Mouse (Mus musculus) embryonic stem cell, embryonic (primary cell): ENCODE results near the gene Qrsl1.

Source experiments
- CTCF ChIA-PET, 4 experiments: fragments of 300-600 bp in 2 of 4; fragments of 350-600 bp in 2 of 4; sonication (Branson Sonifier 250); formaldehyde crosslinking; loops; one replicate each; lab custom pipeline; 2022; ENCODE audit warnings: inconsistent platforms in 2 of 4; lab: Charles Lee
- POLR2A ChIA-PET, 4 experiments: fragments of 300-600 bp in 2 of 4; fragments of 350-600 bp in 2 of 4; sonication (Branson Sonifier 250); formaldehyde crosslinking; loops; one replicate each; lab custom pipeline; 2022; ENCODE audit warnings: antibody characterized with exemption in 4 of 4, inconsistent platforms in 1 of 4; lab: Charles Lee

The Qrsl1 gene

GRCm38 (mm10) chr10:43898276-43898675 is 3.3 kb downstream of the Qrsl1 start:
- POLR2A ChIA-PET = no interaction called here
- CTCF ChIA-PET = interaction anchor here in 1 of 4 experiments (1.0 kb wide), 1 partner anchor 21 kb away, joined by 3 read pairs; no protein-coding TSS in a partner anchor

GRCm38 (mm10) chr10:43896065-43896464 is 5.5 kb downstream of the Qrsl1 start:
- ChIA-PET POLR2A (interaction anchor here in 1 of 4 experiments (0.7 to 2.8 kb wide), 2 partner anchors 8 to 221 kb away, joined by 4 to 12 read pairs; no protein-coding TSS in a partner anchor), CTCF (no interaction called here)

DNA sequence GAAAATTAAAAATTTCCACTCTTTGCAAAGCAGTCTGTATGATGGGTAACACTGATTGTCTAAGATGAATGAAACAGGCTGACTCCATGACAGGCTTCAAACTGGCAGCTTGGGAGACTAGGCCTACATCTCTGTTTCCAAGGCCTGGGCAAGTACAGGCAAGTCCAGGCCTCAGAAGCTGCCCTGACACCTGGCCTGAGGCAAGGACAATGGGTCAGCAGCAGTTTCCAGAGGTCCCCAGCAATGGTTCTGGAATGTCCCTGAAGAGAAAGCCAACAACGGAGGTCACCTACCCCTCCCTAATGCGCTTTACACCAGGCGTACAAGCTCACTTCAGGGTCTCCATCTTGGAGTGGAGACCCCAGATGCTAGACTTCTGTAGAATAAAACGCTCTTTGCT is 8.6 kb downstream of the Qrsl1 start:
- POLR2A ChIA-PET = interaction anchor here in 2 of 4 experiments (1.3 to 2.3 kb wide), 4 partner anchors 11 to 313 kb away, joined by 4 to 10 read pairs (median 6); no protein-coding TSS in a partner anchor
- CTCF ChIA-PET = interaction anchor here in 1 of 4 experiments (1.0 kb wide), 1 partner anchor 267 kb away, joined by 3 read pairs; no protein-coding TSS in a partner anchor

DNA sequence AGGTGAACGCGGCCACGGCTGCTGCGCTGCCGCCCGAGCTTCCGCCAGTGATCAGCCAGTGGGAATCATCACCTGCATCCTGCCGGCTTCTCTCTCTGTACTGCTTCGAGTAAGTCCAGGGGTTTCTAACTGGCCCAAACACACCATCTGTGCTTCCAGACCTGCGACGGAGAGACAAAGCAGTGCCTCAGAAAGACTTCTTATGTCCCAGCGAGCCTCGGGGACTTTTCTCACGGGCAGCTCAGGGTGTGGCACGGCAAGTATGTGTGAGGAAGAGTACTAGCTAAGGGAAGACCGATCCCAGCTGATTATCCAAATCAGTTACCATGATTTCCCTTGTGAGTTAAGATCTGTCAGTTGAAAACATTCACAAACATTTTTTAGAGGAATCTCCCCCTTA is 12.6 kb downstream of the Qrsl1 start:
- POLR2A ChIA-PET = interaction anchor here in 2 of 4 experiments (1.7 to 3.6 kb wide), 2 partner anchors 7 to 308 kb away, joined by 3 to 12 read pairs; no protein-coding TSS in a partner anchor

DNA sequence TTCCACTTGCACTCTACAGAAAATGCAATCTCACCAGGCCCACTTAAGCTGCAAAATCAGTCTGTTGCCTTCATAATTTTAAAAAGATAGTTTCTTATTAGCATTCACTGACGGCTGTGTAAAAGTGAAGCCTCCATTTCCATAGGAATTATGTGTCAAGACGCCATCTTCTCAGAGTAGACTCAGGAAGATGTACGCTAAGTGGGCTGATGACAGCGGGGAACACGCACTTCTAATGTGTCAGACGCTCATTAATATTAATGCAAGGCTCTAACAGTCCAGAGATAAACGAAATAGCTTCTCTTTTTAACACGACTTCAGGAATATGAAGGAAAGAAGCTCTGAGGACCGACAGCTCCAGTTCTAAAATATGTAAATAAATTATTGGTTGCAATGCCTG is 13.9 kb downstream of the Qrsl1 start:
- CTCF ChIA-PET = interaction anchor here in 1 of 4 experiments (2.5 kb wide), 1 partner anchor 17 kb away, joined by 7 read pairs; no protein-coding TSS in a partner anchor
- POLR2A ChIA-PET = interaction anchor here in 2 of 4 experiments (1.5 to 3.6 kb wide), 2 partner anchors 9 to 14 kb away, joined by 3 to 12 read pairs (median 4); partner anchors contain the start of genes Qrsl1 (in 2 of the 2) and Rtn4ip1 (in 2 of the 2)

More for the DNA sequence above, 12.6 kb downstream of the Qrsl1 start:
- CTCF ChIA-PET = interaction anchor here in 1 of 4 experiments (2.5 kb wide), 1 partner anchor 18 kb away, joined by 7 read pairs; no protein-coding TSS in a partner anchor

DNA sequence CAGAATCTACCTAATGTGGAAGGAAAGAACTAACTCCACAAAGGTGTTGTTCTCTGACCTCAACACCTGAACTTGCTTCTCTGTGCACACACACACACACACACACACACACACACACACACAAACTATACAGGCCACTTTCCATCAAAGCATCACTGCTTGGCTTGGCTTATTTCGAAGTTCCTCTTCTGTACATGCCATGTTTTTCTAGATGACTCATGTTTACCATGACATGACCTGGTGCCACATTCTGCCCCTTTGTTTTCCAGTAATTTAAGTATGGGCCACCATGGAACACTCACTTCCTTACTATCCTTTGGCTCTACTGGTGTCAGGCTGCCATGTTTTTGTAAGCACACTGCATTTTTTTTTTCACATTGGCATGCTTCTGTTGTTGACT is 30.1 kb downstream of the Qrsl1 start:
- CTCF ChIA-PET = interaction anchor here in 3 of 4 experiments (0.6 to 1.4 kb wide), 5 partner anchors 16 to 334 kb away, joined by 3 to 4 read pairs (median 3); no protein-coding TSS in a partner anchor
- POLR2A ChIA-PET = interaction anchor here in 2 of 4 experiments (0.7 to 1.2 kb wide), 3 partner anchors 15 to 1108 kb away, joined by 3 to 8 read pairs (median 4); no protein-coding TSS in a partner anchor

GRCm38 (mm10) chr10:43870752-43871151 is 30.8 kb downstream of the Qrsl1 start:
- ChIA-PET POLR2A (interaction anchor here in 2 of 4 experiments (1.2 kb wide), 3 partner anchors 15 to 290 kb away, joined by 3 to 4 read pairs (median 3); no protein-coding TSS in a partner anchor), CTCF (interaction anchor here (0.5 to 1.9 kb wide), 17 partner anchors 11 to 295 kb away, joined by 3 to 7 read pairs (median 3); no protein-coding TSS in a partner anchor)

GRCm38 (mm10) chr10:43856351-43856750 is 45.2 kb downstream of the Qrsl1 start:
- CTCF ChIA-PET = interaction anchor here in 3 of 4 experiments (0.6 to 1.9 kb wide), 3 partner anchors 11 to 29 kb away, joined by 3 to 6 read pairs (median 4); no protein-coding TSS in a partner anchor
- POLR2A ChIA-PET = interaction anchor here in 1 of 4 experiments (0.9 to 1.4 kb wide), 2 partner anchors 15 to 268 kb away, joined by 3 read pairs; no protein-coding TSS in a partner anchor

- POLR2A ChIA-PET = interaction anchor here in 1 of 4 experiments (0.9 to 1.4 kb wide), 2 partner anchors 15 to 268 kb away, joined by 3 read pairs; no protein-coding TSS in a partner anchor
- CTCF ChIA-PET = interaction anchor here (0.6 to 1.9 kb wide), 5 partner anchors 10 to 114 kb away, joined by 3 to 6 read pairs (median 4); no protein-coding TSS in a partner anchor
Measured at GRCm38 (mm10) chr10:43855916-43856315, 45.6 kb downstream of the Qrsl1 start.

DNA sequence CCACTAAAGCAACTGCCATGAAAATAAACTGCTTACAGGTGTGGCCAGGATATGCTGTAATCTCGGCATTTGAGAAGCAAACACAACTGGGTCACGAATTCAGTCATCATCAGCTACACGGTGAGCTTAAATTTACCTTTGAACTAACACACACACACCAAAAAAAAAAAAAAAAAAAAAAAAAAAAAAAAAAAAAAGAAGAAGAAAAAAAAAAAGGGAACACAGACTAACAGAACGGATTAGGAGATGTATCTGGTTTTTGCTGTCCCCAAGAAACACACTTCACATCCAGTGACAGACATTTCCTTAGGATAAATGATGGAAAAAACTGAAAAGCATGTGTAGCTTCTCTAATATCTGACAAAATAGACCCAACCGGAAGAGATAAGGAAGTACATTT is 49.6 kb downstream of the Qrsl1 start:
- POLR2A ChIA-PET = interaction anchor here in 2 of 4 experiments (0.5 to 0.6 kb wide), 2 partner anchors 22 to 32 kb away, joined by 3 to 9 read pairs; no protein-coding TSS in a partner anchor
- CTCF ChIA-PET = interaction anchor here in 2 of 4 experiments (0.6 kb wide), 2 partner anchors 64 to 187 kb away, joined by 3 to 4 read pairs; no protein-coding TSS in a partner anchor

DNA sequence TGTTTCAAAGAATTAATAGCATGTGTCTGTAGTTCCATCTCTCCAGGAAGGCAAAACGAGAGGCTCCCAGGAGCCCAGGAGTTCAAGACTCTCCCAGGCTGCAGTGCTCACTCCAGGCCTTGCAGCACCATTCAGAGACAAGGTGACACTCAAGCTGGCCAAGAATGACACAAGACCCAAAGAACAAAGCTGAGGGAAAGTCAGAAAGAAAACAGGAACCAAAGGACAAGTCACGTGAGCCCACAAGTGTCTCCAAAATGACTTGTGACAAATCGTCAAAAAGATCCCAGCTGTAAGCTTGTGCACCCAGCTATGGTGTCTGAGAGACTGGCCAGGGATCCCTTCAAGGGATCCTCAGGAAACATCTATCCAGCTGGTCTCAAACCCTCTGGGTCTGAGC is 52.1 kb downstream of the Qrsl1 start:
- ChIA-PET POLR2A (interaction anchor here in 1 of 4 experiments (0.6 kb wide), 1 partner anchor 255 kb away, joined by 3 read pairs; no protein-coding TSS in a partner anchor), CTCF (no interaction called here)

DNA sequence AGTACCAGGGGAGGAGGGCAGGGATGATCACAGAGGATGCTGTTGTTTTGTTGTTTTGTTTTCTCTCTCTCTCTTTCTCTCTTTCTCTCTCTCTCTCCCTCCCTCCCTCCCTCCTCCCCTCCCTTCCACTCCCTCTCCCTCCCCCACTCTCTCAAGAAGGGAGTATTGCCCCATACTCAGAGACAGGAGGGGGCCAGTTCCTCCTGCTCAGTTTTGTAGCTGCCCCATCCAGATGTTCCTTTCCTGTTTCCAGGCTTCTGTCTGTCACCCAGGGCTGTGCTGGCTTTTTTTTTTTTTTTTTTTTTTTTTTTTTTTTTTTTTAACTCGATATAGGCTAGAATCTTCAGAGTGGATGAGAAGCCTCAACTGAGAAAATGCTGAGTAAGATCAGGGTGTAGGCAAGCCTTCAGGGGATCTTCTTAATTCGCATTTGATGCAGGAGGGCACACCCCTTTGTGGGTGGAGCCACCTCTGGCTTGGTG is 55.4 kb downstream of the Qrsl1 start:
- ChIA-PET POLR2A (interaction anchor here in 1 of 4 experiments (0.9 kb wide), 1 partner anchor 140 kb away, joined by 5 read pairs; no protein-coding TSS in a partner anchor), CTCF (interaction anchor here in 3 of 4 experiments (0.6 to 1.1 kb wide), 7 partner anchors 10 to 253 kb away, joined by 3 to 6 read pairs (median 3); no protein-coding TSS in a partner anchor)

DNA sequence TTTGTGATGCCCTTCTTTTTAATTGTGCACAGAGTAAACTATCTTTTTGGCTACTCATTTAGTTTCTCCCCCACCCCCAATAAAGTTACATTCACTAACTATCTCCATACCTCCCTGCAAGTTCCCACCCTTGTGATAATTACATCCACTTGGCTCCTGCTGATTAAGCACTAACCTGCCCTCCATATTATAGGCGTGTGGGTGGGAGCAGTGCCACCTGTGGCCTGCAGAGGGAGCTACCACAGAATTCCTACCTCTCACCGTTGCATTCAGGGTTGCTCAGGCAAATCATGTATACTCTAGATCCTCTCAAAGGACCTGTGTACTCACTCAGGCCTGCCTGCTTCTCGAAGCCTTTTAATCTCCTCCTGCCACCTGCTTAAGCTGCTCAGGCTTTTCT is 56.1 kb downstream of the Qrsl1 start:
- CTCF ChIA-PET = interaction anchor here in 3 of 4 experiments (0.6 to 1.1 kb wide), 7 partner anchors 11 to 253 kb away, joined by 3 to 6 read pairs (median 3); no protein-coding TSS in a partner anchor
- POLR2A ChIA-PET = no interaction called here

DNA sequence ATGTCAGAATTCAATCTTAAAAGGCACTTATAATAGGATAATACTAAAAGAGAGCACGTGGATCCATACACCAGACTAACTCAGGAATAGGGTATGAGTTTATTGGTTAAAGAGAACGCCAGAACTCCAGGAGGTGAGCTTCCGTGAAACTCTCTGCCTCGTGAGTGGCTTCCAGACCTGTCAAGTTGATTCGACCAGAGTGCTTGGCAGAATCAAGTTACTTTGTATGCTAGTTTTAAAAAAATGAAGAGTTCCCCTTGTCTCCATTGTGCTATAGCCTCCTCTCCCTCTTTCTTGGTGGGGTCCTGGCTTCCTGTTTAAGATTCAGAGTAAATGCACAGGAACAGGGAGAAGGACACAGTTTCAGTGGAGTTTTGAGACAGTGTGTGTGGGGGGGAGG is 60.1 kb downstream of the Qrsl1 start:
- ChIA-PET CTCF (no interaction called here), POLR2A (no interaction called here)

- ChIA-PET POLR2A (no interaction called here), CTCF (interaction anchor here in 2 of 4 experiments (0.6 kb wide), 2 partner anchors 9 to 262 kb away, joined by 3 read pairs; no protein-coding TSS in a partner anchor)
Measured at GRCm38 (mm10) chr10:43832868-43833267, 68.7 kb downstream of the Qrsl1 start.

GRCm38 (mm10) chr10:43830251-43831018 is 71.1 kb downstream of the Qrsl1 start:
- CTCF ChIA-PET = interaction anchor here in 1 of 4 experiments (0.6 kb wide), 1 partner anchor 328 kb away, joined by 3 read pairs; no protein-coding TSS in a partner anchor
- POLR2A ChIA-PET = interaction anchor here in 3 of 4 experiments (0.5 to 0.7 kb wide), 4 partner anchors 21 to 524 kb away, joined by 3 to 7 read pairs (median 3); no protein-coding TSS in a partner anchor

DNA sequence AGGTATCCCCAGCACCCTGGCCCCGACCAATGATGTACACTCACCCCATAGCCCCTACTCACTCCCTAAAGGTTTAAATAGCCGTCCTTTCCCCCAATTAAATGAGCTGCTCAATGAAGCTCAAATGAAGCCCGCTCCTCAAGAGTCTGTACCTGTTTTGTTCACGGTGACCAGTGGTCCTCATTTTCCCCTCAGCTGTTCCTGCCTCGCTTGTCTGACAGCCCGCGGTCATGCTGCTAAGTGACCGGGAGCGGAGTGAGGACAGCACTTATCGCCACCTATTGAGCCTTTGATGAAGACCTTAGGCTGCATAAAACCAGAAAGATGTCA is 72.9 kb downstream of the Qrsl1 start:
- CTCF ChIA-PET = no interaction called here
- POLR2A ChIA-PET = interaction anchor here in 1 of 4 experiments (1.0 to 2.4 kb wide), 2 partner anchors 86 to 248 kb away, joined by 5 to 7 read pairs; no protein-coding TSS in a partner anchor
